Mouse (Mus musculus): ENCODE measurements at regions not wholly inside any gene's neighbourhood (a gene's known extent, or its start where the extent isn't known, plus 50 kb on each side); places are given as distances from the start of the nearest gene placed in this dataset.
A peak's percentile ranks its signal among the peaks of the same experiment; 100 is the strongest.
"Not testable (repeated sequence)": the region's sequence is repeated elsewhere in the genome, so short reads cannot be mapped to it uniquely, and the experiment has no call there.

DNA sequence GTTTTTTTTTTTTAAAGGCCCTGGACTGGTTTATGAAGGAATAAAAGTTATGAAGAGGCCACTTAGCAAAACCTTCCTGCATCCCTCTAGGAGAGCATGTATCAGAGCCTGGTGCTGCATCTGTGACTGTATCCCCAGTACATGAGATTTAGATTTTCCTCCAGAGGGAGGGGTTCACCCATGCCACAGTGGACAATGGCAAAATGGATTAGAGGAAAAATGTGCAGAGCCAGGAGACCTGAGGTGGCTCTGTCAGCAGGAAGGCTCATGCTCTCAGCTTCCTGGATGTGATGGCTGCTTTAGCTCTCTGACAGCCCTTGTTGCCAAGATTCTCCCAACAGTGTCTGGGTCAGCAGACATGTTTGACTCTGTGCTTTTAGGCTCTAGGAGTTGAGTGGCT lies 298.2 kb downstream of the Eipr1 start:
- no peak for DNase-seq

DNA sequence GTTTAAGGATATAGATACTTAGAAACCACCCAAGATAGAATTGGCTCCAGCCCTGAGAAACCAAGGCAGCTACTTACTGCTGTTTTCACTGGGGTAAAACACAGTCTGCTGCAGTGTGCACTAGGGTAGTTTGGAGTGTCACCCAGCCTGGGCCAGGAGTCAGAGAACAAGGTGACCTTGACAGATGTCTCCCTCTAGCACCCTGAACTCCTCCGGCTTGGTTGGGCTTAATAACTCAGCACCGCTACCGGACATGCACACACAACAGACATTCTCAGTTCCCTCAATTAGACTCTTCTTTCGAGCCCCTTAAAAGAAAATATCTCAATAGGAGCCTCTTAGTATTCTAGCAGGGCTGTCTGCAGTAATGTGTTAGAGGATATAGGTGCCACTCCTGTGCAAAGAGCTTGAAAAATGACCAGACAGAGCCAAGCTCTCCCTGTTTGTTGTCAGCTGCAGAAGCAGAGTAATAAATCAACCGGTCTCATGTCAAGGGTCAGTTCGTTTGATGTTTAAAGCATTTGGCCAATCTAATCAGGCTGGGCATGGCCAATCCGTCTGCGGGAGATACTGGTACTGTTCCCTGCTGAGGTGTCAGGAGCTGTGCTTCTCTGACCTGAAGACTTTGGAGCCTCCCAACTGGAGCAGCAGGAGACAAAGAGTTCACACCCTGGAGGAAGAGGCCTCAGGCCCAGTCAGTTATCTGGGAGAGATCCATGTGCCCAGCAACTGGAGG lies 299.1 kb downstream of the Eipr1 start:
- no peak for DNase-seq

DNA sequence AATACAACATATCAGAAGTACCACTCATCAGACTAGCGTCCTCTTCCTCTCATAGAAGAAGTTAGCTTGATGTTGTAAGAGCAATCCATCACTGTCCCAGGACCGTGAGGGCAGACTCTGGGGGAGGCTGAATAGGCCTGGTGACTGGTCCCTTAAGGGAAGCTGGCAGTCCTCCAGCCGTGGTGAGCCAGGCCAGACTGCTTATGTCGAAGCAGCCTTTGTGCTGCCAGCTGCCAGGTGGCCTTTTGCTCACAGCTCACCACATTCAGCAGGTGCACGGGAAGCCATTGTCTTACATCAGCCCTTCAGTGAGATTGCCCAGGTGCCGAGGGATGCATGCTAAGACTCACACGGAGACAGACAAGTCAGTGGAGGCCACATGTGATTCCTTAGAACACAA lies 302.8 kb downstream of the Eipr1 start:
- DNase-seq = peak; percentile 21

DNA sequence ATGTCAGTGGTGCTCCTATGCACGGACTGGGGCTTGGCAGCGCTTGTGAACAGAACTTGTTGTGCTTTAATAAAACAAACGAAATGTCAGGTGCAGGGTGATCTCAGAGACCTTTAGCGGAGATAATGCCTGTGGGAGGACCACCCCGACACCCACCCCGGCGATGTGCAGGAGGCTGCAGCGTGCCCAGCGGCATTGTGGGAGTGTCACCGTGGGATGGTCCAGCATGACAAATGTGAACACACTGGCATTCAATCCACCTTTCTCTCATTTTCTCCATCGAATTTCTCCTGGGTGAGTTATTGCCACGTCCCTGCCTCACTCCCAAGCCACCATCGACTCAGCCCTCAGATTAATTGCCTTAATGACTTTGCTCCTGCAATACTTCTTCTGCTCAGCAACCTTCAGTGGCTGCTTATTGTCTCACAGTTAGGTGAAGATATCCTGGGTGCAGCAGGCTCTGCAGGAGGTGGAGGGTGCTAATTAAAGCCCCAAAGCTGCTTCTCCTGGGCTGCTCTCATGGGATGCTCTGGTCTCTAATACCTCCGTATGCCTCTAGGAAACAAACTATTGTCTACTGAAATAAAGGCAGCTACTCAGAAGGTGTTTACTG lies 310.5 kb downstream of the Eipr1 start:
- no peak for DNase-seq

DNA sequence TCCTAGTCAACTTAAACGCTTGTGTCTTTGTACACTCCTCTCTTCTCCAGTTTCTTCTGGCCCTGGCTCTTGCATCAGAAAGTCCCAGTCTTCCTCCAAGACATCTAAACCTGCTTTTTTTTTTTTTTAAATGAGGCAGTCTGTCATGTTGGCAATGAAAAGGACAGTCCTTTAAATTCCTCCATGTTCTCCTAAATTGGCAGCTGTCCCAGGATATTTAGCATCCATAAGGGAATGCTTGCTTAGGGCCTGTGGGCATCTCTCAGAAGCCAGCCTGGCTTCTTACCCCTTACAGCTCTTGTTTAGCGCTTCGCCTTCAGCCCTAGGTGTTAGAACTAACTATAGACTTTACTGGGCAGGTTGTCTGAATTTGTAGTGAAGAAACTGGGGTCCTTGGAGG lies 311.2 kb downstream of the Eipr1 start:
- DNase-seq = no peak

DNA sequence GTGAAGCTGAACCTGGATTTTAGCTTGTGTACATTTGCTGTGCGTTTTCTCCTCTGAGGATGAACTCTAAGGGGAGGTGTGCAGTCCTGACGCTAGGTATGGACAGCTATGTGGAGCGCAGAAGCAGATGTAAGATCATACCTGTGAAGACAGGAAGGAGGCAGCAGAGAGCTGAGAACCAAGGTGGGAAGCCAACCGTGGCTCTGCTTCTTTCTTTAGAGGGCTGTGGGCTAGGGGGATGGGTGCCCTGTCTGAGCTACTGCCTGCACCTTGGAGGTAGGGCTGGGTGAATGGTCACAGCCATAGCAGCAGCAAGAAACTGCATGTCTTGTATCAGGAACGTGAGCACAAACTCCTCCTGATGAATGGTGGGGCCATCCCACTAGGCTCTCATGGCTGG lies 316.6 kb downstream of the Eipr1 start:
- no peak for DNase-seq

DNA sequence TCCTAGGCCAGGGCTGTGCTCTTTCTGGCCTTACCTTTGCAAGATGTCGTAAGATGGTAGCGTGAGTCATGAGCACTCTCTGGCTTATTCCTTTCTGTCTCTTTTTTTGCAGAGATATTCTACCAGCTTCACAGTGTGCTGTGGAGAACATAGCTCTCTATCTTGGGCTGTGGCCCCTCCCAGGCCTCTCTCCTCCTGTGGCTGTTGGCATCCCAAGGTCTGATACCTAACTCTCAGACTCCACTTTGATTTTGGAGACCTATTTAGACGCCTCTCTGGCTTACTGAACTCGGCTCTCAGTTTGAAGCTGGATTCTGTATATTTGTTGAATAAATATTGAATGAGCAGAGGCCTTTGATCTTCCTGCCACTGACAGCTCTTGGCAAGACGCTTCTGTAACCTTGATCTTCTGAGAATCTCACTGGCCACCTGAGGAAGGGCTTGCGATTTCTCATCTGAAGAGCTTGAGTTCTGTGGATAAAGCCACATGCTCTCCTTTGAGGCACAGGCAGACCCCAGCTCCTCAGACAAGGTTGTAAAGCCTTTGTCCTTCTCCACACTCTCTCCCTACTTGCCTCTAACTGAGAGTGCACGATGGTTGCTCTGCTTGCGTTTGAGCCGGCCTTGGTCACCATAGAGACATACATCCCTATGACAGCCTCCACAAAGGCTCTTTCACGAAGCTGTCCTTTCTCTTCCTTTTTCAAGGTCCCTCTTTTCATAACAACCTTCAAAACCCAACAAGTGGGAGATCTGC lies 323.7 kb downstream of the Eipr1 start:
- DNase-seq = no peak

DNA sequence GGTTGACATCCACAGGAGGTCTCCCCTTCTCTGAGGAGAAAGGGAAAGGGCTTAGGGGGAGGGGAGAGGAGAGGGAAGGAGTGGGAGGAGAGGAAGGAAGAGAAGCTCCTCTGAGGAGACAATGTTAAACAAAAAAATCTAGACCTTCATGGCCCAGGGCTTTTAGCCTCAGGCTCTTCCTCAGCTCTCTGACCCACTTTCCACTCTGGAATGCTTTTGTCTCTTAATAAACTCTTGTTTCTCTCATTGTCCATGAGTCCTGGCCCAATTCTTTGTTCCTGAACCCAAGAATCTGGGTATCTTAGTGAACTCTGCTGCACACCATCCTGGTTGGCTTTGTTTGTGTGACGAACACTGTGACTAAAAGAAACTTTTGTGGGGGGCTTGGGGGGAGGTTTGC lies 325.0 kb downstream of the Eipr1 start:
- no peak for DNase-seq

DNA sequence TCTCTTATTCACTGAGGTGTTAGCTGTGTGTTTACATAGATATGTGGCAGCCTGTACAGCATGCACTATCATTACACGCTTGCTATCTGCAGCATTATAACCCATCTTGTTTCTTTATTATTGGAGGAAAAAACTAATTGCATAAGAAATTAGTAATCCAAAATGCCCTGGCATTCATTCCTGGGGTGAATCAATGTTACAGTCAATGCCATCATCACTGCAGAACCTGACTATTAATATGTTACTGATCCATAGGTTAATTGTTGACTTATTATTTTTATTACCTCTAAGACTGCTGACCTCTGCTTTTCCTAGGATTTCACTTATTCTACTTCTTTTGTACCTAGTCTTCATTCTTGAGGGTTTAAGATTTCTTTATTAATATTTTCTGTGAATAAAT lies 327.4 kb downstream of the Eipr1 start:
- DNase-seq = no peak

DNA sequence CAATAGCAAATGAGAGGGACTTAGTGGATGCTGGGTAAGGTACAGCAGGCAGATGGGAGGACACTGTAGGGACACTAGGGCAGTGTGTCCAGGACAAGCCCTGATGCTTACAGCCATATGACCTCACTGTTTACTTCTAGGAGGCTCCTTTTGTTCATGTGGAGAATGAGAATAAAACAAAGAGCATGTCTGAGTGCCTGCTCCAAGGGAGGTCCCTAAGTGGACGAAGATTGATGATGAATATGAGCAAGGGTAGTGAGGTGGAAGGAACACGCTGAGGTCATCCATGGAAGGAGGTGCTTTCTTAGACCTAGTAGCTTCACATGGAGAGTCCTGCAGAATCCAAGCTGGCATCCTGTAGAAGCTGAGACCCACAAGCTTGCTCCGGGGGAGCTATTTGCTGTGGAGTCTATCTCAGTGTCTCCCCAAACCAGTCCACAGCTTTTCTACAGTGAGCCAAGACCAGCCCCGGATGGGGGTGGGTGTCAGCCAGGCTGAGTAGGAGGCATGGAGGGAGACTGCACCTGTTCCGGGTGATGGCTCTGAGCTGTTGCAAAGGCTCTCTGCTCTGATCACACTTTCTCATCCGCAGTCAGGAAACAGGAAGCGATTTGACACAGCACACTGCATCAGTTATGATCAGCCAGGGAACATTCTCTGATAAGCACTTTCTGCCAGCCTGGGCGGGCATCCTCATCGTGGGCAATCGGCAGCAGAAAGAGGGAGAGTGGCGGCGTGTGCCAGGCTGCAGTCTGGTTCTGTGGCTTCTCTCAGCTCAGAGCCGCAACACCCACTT lies 332.0 kb downstream of the Eipr1 start:
- DNase-seq = no peak

DNA sequence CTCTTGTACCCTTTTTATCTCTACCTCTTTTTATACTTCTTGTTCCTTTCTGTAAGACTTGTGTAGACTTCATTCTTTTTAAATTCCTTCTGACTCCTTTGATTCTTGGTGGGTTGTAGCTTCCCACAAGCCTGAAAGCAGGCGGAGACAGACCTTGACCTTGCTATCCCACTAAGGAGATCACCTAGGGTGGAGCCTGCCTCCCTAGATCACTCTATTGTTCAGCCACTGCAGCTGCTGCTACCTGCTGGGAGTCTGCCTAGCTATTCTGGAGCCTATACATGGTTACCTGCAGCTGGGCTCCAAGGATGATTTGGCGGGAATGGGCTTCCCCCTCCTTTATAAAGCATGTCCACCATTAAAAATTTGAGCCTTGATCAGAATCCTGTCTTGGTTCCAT lies 335.6 kb downstream of the Eipr1 start:
- not testable (repeated sequence) for DNase-seq

DNA sequence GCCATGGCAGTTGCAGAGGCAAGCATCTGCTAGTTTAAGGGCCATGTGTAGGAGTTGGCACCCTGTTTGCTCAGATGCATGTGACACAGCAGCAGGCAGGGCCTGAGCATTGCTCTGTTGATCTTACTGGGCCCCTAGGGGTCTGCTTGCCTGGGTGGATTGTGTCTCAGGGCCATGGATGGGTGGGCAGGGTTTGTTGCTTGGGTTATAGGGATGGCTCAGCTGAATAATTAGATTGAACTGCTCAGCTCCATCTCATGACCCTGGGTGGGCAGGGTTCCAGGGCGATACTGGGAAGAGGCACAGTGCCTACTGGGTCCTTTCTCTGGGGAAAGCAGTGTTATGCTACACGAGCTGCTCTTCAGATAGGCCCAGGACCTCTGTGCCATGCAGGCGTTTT lies 338.0 kb downstream of the Eipr1 start:
- DNase-seq = no peak

DNA sequence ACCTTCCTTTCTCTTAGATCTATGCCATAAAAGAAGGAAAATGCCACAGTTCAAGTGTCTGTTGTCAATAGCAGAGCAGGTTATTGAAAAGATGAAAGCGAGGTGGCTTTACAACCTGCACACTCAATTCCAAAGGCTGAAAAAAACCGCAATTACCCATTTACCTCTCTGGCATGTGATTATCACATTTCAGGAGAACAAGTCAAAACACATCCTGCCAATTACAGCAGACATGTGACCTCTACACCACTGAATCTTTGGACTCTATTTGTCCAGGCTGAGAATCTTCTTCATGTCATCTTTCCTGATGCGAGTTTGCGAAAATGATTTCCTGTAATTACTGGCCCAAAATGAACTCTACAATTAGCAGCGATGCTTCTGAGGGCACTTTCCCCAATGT lies 338.8 kb downstream of the Eipr1 start:
- DNase-seq = no peak

DNA sequence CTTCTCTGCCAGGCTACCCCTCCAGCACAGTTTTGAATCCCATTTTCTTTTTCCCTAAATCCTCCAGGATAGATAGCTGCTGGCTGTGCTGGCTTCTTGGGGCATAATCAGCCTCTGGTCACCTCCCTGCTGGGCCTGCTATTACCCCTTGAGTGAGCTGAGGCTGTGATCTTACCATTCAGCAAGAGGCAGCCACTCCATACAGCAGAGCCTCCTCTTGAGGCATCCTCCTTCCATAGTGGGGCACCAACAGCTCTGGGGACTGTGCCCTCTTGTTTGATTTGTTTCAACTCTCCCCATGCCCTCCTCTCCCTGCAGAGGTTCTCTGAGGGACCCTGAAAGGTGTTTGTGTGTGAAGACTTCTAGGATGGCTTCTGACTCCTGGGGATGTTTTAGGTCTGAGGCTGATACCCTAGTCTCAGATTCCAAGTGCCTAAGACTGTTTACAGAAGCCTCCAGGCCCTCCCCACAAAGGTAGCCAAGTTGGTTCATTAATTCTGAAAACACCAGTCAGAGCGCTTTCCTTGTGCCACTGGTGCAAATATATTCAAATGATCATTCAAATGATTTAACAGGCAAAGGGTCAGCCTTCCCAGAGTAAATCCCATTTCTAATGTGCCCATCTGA lies 343.9 kb downstream of the Eipr1 start:
- no peak for DNase-seq

DNA sequence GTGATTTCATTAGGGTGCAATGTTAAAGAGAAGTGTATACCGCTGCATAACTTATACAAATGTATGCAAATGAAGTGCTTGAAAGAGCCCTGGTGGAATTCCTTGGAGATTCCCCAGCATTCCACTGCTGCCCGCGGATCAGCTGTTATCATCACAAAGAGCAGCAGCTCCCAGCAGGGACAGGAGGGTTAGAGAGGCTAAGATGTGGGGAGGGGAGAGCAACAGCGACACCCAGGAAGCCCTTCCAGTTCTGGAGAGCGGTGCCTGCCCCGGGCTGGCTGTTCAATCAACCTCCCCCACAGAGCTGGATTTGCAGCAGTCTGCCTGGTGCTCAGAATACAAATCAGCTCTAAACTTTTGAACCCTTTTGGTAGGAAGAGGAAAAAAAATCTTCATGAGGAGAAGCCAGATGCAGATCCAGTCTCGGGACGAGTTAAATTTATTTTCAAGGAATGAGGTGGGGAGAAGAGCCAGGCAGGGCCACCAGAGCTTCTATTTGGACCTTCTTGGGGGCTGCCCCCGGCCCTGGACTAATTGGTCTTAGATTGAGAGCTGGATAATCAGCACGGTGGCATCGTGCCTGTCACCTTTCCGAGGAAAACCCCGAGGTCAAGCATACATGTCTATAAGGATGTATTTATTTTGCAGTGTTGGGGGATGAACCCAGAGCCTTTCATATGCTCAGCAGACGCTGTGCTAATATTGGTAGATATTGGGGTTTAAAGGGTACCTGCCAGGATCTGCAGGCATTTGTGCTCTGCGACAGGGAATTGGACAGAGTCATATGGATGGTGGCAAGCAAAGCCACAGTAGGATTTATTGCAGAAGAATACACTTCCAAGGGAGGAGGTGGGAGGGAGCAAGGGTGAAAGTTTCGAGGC lies 344.7 kb downstream of the Eipr1 start:
- DNase-seq = no peak

DNA sequence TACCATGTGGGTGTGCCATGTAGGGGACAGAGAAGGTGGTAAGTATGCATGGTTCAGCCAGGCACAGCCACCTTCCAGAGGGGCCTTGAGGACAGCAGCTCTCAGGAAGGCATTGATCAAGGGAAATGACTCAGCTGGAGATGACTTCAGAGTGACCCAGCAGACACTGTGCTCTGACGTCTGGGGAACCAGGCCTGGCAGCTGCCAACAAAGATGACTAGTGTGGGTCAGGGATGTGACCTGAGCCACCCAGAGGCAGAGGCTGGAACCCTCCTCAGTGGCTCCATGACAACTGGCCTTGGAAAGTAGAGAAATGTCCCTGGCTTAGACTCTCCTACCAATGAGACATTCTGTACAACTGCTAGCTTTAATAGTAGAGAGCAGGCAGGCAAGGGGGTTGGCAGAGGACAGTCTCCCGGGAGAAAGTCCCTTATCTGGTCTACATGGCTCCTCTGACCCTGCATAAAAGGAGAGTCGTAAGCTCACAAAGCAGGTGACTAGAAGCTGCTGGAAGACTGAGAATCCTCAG lies 348.5 kb downstream of the Eipr1 start:
- no peak for DNase-seq

DNA sequence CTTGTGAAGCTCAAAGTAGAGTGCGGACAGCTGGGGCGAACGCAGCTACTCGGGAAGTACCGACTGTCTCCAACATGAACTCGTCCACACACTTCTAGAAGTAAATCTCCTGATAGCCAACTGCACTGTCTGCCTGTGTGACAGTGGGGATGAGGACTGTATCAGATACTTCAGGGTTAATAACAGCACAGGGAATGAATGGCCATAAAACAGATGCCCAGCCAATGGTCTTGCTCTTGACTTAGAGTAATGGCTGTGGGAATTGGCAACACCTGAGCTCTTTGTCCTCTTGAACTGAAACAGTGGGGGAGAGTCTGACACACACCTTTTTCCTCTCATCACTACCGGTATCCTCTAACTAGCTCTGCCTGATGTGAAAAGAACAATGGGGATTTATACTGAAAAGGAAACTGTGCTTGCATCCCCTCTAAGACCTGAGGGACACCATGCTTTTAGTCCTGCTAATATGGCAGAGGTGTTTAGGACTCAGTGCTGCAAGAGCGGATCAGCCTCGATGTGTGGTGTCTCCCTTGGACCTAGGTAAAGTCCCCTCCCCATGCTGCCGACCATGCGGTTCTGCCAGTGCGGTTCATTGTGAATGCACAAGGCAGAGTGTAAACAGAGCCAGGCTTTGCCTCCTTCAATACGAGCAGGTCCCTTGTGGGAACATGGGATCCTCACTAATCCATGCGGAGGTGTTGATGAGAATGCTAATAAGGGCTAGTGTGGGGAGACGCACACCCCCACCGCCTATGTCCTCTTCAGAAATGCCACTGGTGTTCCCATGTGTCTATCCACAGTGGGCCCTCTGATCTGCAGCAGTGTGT lies 355.5 kb downstream of the Eipr1 start:
- no peak for DNase-seq

DNA sequence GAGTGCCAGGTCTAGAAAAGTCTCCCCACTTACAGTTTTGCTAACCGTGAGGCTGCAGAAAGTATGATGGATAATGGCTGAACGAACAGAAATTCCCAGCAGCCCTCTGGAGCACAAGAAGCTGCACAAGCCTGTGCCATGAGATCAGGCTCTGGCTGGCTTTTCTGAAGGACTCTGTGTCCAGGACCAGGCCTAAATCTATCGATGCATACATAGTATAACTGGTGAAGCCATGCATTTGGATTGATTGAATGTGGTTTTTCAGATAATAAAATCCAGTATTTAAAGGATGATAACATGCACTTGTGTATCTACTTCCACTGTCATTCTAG lies 356.1 kb downstream of the Eipr1 start:
- no peak for DNase-seq

DNA sequence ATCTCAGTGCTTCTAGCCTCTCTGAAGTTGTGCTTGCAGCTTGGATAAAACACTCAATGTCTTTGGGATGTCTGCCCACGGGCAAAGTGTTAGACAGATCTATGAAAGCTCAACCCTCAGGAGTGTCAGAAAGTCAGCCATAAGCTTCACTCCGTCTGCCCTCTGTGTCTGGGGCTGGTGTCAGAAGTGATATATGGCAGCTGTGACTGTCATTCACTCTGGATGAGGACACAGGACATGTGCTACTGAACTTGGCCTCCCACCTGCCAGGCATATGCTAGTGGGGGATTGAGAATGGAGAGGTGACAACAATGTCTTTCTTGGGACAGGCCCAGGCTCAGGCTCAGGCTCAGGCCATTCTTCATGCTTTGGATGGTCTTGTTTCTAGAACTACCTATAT lies 366.7 kb downstream of the Eipr1 start:
- no peak for DNase-seq

DNA sequence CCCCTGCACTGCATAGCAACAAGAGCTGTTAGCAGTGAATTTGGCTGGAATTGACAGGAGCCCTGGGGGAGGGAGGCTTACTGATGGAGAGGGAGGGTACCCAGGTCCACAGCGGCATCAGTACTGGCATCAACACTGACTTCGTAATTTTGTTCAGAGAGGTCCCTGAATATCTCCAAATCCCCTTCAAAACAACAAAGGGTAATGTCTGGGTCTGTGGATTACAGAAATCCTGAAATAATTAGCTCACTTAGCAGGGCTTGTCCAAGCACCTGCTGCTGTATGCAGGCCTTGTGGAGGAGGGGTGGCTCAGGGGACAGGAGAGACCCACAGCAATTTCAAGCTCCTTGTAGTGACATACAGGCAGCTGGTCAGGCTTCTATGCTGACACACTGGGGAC lies 369.6 kb downstream of the Eipr1 start:
- DNase-seq = no peak

All from gastrocnemius, postnatal 10 days (tissue).